9 mouse cellular contexts compared by ENCODE assay signal in genomic region chr1:52521436-52521993, GRCm38 (mm10). TPM values are rescaled to one million over a fixed set of nuclear protein-coding genes. Genes with fewer than 3 reads are reported as not detected.
DNase-seq lines count a peak whose midpoint lies in the region; ATAC-seq and TF ChIP-seq lines count a peak whose summit lies in the region.
"Had no signal": no experiment of that assay in that cellular context is flagged by ENCODE, and none has a peak within 500 bp of the region (broad histone marks: within the 10 kb centered on the region; RNA-seq: fewer than 3 reads in every experiment).

No protein-coding gene starts in this region.

- no peaks in the 10 kb centered on the region for H3K9me3 ChIP-seq in midbrain, postnatal 0 days (ENCODE audit: low read length)
- no peaks in the 10 kb centered on the region for H3K9me3 ChIP-seq in midbrain, embryonic 10.5 days (replicated peaks)
- H3K9me3 ChIP-seq in kidney, embryonic 14.5 days (ENCODE audit: control insufficient read depth, low read length): no peaks in the 10 kb centered on the region
- no peaks in the 10 kb centered on the region for H3K9me3 ChIP-seq in intestine, embryonic 15.5 days

- WGBS in midbrain, postnatal 0 days: 62% methylated on average over 8 of the region's 8 CpGs
- 75% methylated on average over 8 of the region's 8 CpGs for WGBS in midbrain, embryonic 10.5 days
- WGBS in kidney, embryonic 14.5 days: 74% methylated on average over 8 of the region's 8 CpGs
- WGBS in intestine, embryonic 15.5 days: 71% methylated on average over 8 of the region's 8 CpGs

- no peak overlapping the region for H3K9ac ChIP-seq in midbrain, postnatal 0 days (replicated peaks; ENCODE audit: low read length, poor library complexity, severe bottlenecking)
- H3K9ac ChIP-seq in kidney, embryonic 14.5 days (ENCODE audit: low read depth, low read length): no peak overlapping the region
- H3K9ac ChIP-seq in intestine, embryonic 15.5 days: no peak overlapping the region

- no peak for TF ChIP-seq CTCF in midbrain, postnatal 0 days (IDR thresholded peaks at IDR 0.05)

- peak; percentile 24 for DNase-seq in midbrain, postnatal 0 days (ENCODE audit: low spot score)
- DNase-seq in midbrain, embryonic 10.5 days (ENCODE audit: low spot score): no peak
- DNase-seq in cerebellum, postnatal 14 days: peak; percentile 95 to 97
- DNase-seq in layer of hippocampus, postnatal 36 days: peak; percentile 36 to 63
- DNase-seq in splenic B cell, adult 2 months (ENCODE audit: low read depth, low spot score): peak; percentile 75
- no peak for DNase-seq in neural tube, embryonic 10.5 days (ENCODE audit: extremely low spot score, low spot score)

- H3K4me3 ChIP-seq in midbrain, postnatal 0 days (ENCODE audit: low read depth, low read length): no peak overlapping the region
- H3K4me3 ChIP-seq in midbrain, embryonic 10.5 days: no peak overlapping the region
- no peak overlapping the region for H3K4me3 ChIP-seq in kidney, embryonic 14.5 days (ENCODE audit: low read length)
- no peak overlapping the region for H3K4me3 ChIP-seq in intestine, embryonic 15.5 days (replicated peaks)
- H3K4me3 ChIP-seq: myocyte had no signal

- H3K27me3 ChIP-seq in midbrain, postnatal 0 days (ENCODE audit: insufficient read depth, low read length): no peaks in the 10 kb centered on the region
- H3K27me3 ChIP-seq in midbrain, embryonic 10.5 days (ENCODE audit: low read depth, poor library complexity, severe bottlenecking): no peaks in the 10 kb centered on the region
- no peaks in the 10 kb centered on the region for H3K27me3 ChIP-seq in splenic B cell, adult 2 months (ENCODE audit: control insufficient read depth, insufficient read depth, low read length, poor library complexity, severe bottlenecking)
- no peaks in the 10 kb centered on the region for H3K27me3 ChIP-seq in kidney, embryonic 14.5 days (ENCODE audit: control insufficient read depth, insufficient read depth, low read length)
- no peaks in the 10 kb centered on the region for H3K27me3 ChIP-seq in intestine, embryonic 15.5 days (replicated peaks)

- no peaks in the 10 kb centered on the region for H3K4me1 ChIP-seq in midbrain, postnatal 0 days (ENCODE audit: insufficient read depth, low read length)
- H3K4me1 ChIP-seq in midbrain, embryonic 10.5 days: no peaks in the 10 kb centered on the region
- H3K4me1 ChIP-seq in kidney, embryonic 14.5 days (ENCODE audit: control insufficient read depth, insufficient read depth, low read length): no peaks in the 10 kb centered on the region
- no peaks in the 10 kb centered on the region for H3K4me1 ChIP-seq in intestine, embryonic 15.5 days (replicated peaks)

- H3K36me3 ChIP-seq in midbrain, postnatal 0 days (ENCODE audit: insufficient read depth, low read length): no peaks in the 10 kb centered on the region
- H3K36me3 ChIP-seq in midbrain, embryonic 10.5 days: no peaks in the 10 kb centered on the region
- H3K36me3 ChIP-seq in splenic B cell, adult 2 months (ENCODE audit: control insufficient read depth, insufficient read depth, low read length, poor library complexity, severe bottlenecking): no peaks in the 10 kb centered on the region
- no peaks in the 10 kb centered on the region for H3K36me3 ChIP-seq in kidney, embryonic 14.5 days (ENCODE audit: control insufficient read depth, insufficient read depth, low read length)
- H3K36me3 ChIP-seq in intestine, embryonic 15.5 days: no peaks in the 10 kb centered on the region

- no peak overlapping the region for H3K27ac ChIP-seq in midbrain, postnatal 0 days (ENCODE audit: low read depth, low read length)
- H3K27ac ChIP-seq in midbrain, embryonic 10.5 days (replicated peaks): no peak overlapping the region
- H3K27ac ChIP-seq in kidney, embryonic 14.5 days (ENCODE audit: low read depth, low read length): no peak overlapping the region
- H3K27ac ChIP-seq in intestine, embryonic 15.5 days: no peak overlapping the region

- no peak overlapping the region for H3K4me2 ChIP-seq in midbrain, postnatal 0 days (ENCODE audit: low read depth, low read length, poor library complexity, severe bottlenecking)
- H3K4me2 ChIP-seq in kidney, embryonic 14.5 days (replicated peaks; ENCODE audit: low read depth, low read length): no peak overlapping the region
- H3K4me2 ChIP-seq in intestine, embryonic 15.5 days (replicated peaks): no peak overlapping the region

- ATAC-seq in midbrain, postnatal 0 days (ENCODE audit: low FRiP score): no peak
- no peak for ATAC-seq in kidney, embryonic 14.5 days (ENCODE audit: low FRiP score, low TSS enrichment)
- ATAC-seq in intestine, embryonic 15.5 days: no peak

RNA-seq across cellular contexts. Expression of gene Nab1, which starts 21.0 kb away (rescaled TPM):
- 11.0 and 14.5 TPM in 2 replicates for total RNA-seq in midbrain, postnatal 0 days (2014; rRNA removed)
- 4.9 and 5.9 TPM in 2 replicates for polyA plus RNA-seq in midbrain, postnatal 0 days (2015; fragmentation: Nextera tagmentation; extraction: Ambion mirVana)
- 2.4 and 2.7 TPM in 2 replicates for polyA plus RNA-seq in midbrain, embryonic 10.5 days (2016; fragmentation: Nextera tagmentation; extraction: Ambion mirVana)
- 10 to 100 TPM; 27.1 to 29.1 TPM for total RNA-seq in layer of hippocampus, postnatal 36 days (2021)
- polyA plus RNA-seq in kidney, embryonic 14.5 days (2014; fragmentation: Nextera tagmentation; extraction: Ambion mirVana): 13.2 and 18.8 TPM in 2 replicates
- 14.6 and 16.3 TPM in 2 replicates for polyA plus RNA-seq in intestine, embryonic 15.5 days (2015; fragmentation: Nextera tagmentation; extraction: Ambion mirVana)

Comparison
In these comparisons a context has a peak if more than half of its experiments do, and no peak if none do; other contexts are left out.
1. DNase-seq: peak in midbrain, postnatal 0 days (single experiment), cerebellum, postnatal 14 days (2 of 2), layer of hippocampus, postnatal 36 days (2 of 2) and splenic B cell, adult 2 months (single experiment); none in midbrain, embryonic 10.5 days (single experiment) and neural tube, embryonic 10.5 days (single experiment).